Mouse (Mus musculus) C2C12 (cell line): ENCODE data around the gene Btbd2. TPM values are rescaled to one million over a fixed set of nuclear protein-coding genes. Genes with fewer than 3 reads are reported as not detected.

Experiments
- H3K27me3 ChIP-seq: one replicate; pipeline ENCODE4 v1.6.1; 2011; ENCODE audit not compliant: control insufficient read depth, insufficient read depth, insufficient read length
- H3K36me3 ChIP-seq: one replicate; pipeline ENCODE4 v1.6.1; 2011; ENCODE audit not compliant: control insufficient read depth, insufficient read depth
- H3K4me3 ChIP-seq: one replicate; pipeline ENCODE4 v1.5.1; 2011; ENCODE audit warnings: mild to moderate bottlenecking, control low read depth; ENCODE audit not compliant: poor library complexity, insufficient read depth, severe bottlenecking
- H3K79me2 ChIP-seq: one replicate; pipeline ENCODE4 v1.6.1; 2011; ENCODE audit not compliant: control insufficient read depth, insufficient read depth
- H3K79me3 ChIP-seq: one replicate; pipeline ENCODE4 v1.6.1; 2011; ENCODE audit warnings: low read depth, control low read depth
- H3ac ChIP-seq: one replicate; pipeline ENCODE3; 2011; ENCODE audit warnings: low read depth; ENCODE audit not compliant: control insufficient read depth, insufficient read length
- CEBPB ChIP-seq: IDR thresholded peaks from one replicate; pipeline ENCODE4 v1.6.1; 2011; ENCODE audit warnings: low read depth, mild to moderate bottlenecking, control low read depth, moderate library complexity
- CTCF ChIP-seq: IDR thresholded peaks from one replicate; pipeline ENCODE4 v1.5.1; 2011; ENCODE audit not compliant: control insufficient read depth, insufficient read depth, insufficient read length
- FOSL1 ChIP-seq: IDR thresholded peaks from one replicate; pipeline ENCODE4 v1.8.0; 2011; ENCODE audit warnings: mild to moderate bottlenecking, low read length; ENCODE audit not compliant: poor library complexity, insufficient read depth, severe bottlenecking
- MAX ChIP-seq: IDR thresholded peaks from one replicate; pipeline ENCODE4 v1.6.1; 2011; ENCODE audit warnings: mild to moderate bottlenecking, control low read depth
- MYOD1 ChIP-seq: IDR thresholded peaks from one replicate; pipeline ENCODE4 v1.6.1; 2011; ENCODE audit warnings: low read depth; ENCODE audit not compliant: control insufficient read depth, insufficient read length
- MYOG ChIP-seq: IDR thresholded peaks from one replicate; pipeline ENCODE4 v1.6.1; 2011; ENCODE audit not compliant: control insufficient read depth, insufficient read length; ENCODE audit errors: extremely low read depth
- USF1 ChIP-seq: IDR thresholded peaks from one replicate; pipeline ENCODE4 v1.6.1; 2011; ENCODE audit warnings: low read depth, mild to moderate bottlenecking, control low read depth, moderate library complexity
- polyA plus RNA-seq: library from polyadenylated mRNA; unstranded; fragments of >200 nt; fragmentation: generic; extraction: Trizol; gene quantifications from one replicate; pipeline ENCODE4 v1.2.1, GENCODE M21; 2012; ENCODE audit warnings: missing spikeins

Btbd2 gene
- polyA plus RNA-seq, 1 experiment, result 53.8 TPM

DNA sequence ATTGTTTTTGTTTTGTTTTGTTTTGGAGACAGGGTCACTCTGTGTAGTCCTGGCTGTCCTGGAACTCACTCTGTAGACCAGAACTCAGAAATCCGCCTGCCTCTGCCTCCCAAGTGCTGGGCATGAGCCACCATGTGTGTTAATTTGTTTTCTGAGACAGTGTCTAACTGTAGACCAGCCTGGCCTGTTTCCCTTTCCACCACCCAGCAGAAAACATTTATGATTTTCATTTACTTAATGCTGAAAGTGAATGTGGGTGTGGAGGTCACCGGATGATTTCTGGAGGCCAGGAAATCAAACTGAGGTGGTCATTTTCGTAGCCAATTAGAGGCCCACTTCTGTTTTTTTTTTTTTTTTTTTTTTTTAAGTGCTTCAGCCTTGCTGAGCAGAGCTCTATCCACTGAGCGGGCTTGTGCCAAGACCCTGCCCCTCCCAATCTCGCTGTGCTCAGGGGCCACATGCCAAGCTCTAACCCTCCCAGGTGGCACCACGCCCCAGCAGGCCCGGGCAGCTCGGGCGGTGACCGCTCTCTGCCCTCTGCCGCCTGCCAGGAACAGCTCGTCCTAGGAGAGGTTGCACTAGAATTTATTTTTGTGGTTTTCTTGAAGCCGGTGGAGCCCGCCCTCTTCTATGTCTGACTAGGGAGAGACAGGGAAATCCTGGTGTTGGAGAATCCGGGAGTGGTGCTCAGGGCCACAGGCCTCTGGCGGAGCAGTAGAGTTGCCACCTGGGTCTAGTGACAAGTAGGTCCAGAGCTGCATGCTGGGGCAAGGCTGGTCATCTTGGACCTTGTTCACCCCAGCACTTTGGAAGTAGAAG lies 7.5 kb upstream of the Btbd2 start:
- TF ChIP-seq CEBPB (no peak), USF1 (no peak), CTCF (no peak), MYOG (no peak), FOSL1 (no peak), MAX (no peak), MYOD1 (no peak)
- peaks cover 37% of the 10 kb centered on the region for H3K36me3 ChIP-seq
- H3K79me3 ChIP-seq, result no peaks in the 10 kb centered on the region
- no peaks in the 10 kb centered on the region for H3K79me2 ChIP-seq
- no peak overlapping the region for H3K4me3 ChIP-seq
- H3ac ChIP-seq, result no peak overlapping the region
- no peaks in the 10 kb centered on the region for H3K27me3 ChIP-seq

GRCm38 (mm10) chr10:80663485-80664196 lies 6.8 kb upstream of the Btbd2 start:
- Histone ChIP-seq H3K27me3 (no peaks in the 10 kb centered on the region), H3ac (no peak overlapping the region), H3K4me3 (no peak overlapping the region), H3K79me2 (no peaks in the 10 kb centered on the region), H3K36me3 (peaks cover 30% of the 10 kb centered on the region), H3K79me3 (no peaks in the 10 kb centered on the region)
- no peak for TF ChIP-seq MAX
- TF ChIP-seq FOSL1, result no peak
- no peak for TF ChIP-seq CEBPB
- TF ChIP-seq MYOG, result no peak
- TF ChIP-seq MYOD1, result no peak
- TF ChIP-seq CTCF, result no peak
- no peak for TF ChIP-seq USF1

GRCm38 (mm10) chr10:80661149-80661548 lies 4.3 kb upstream of the Btbd2 start:
- Histone ChIP-seq H3K4me3 (no peak overlapping the region), H3K79me3 (no peaks in the 10 kb centered on the region), H3K36me3 (peaks cover 5% of the 10 kb centered on the region), H3K27me3 (no peaks in the 10 kb centered on the region), H3ac (no peak overlapping the region), H3K79me2 (no peaks in the 10 kb centered on the region)
- TF ChIP-seq FOSL1 (no peak), CTCF (peak; percentile 39)

DNA sequence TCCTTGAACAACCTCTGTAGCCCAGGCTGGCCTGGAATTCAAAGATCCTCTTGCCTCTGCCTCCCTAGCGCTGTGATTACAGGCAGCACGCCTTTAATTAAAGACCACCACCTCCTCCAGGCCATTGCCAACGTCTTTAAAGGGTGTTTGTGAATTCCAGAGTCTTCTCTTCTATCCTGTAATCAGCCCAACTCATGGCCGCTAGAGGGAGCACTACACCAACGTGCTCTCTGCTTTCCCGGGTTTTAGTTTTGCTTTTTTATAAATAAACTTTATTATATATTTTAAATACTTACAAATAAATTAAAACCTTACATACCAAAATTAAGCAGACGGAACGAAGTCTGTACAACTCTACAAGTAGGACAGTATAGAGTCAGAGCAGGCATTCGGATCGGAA lies 2.3 kb upstream of the Btbd2 start:
- H3K4me3 ChIP-seq, result peak overlapping the region; percentile 25
- H3K79me3 ChIP-seq, result peaks cover 7% of the 10 kb centered on the region
- peaks cover 18% of the 10 kb centered on the region for H3K79me2 ChIP-seq
- peak overlapping the region; percentile 59 for H3ac ChIP-seq
- TF ChIP-seq MAX (peak; percentile 51), FOSL1 (no peak)
- H3K36me3 ChIP-seq, result no peaks in the 10 kb centered on the region
- no peaks in the 10 kb centered on the region for H3K27me3 ChIP-seq

DNA sequence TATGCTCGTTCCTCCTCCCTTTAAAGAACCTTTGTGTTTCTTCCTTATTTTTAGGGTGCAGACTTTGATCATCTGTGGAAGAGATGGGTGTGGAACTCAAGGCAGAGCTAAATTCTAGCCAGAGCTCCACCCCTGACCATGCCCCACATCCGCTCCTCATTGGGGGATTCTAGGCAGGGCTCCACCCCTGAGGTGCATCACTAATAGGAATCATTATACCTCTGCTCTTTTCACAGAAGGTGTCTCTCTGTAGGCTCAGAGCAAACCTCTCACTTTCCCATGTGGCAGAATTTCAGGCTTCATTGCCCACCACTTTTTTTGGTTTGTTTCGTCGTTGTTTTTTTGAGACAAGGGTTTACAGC lies 2.0 kb upstream of the Btbd2 start:
- Histone ChIP-seq H3K79me2 (peaks cover 21% of the 10 kb centered on the region), H3K36me3 (no peaks in the 10 kb centered on the region), H3K4me3 (no peak overlapping the region), H3K79me3 (peaks cover 7% of the 10 kb centered on the region), H3K27me3 (no peaks in the 10 kb centered on the region), H3ac (no peak overlapping the region)
- no peak for TF ChIP-seq FOSL1
- no peak for TF ChIP-seq MYOG
- no peak for TF ChIP-seq USF1
- no peak for TF ChIP-seq MYOD1
- no peak for TF ChIP-seq CEBPB
- TF ChIP-seq CTCF, result no peak
- TF ChIP-seq MAX, result no peak
